Mouse (Mus musculus): ENCODE results near the gene Zfp219. TPM values are rescaled to one million over a fixed set of nuclear protein-coding genes. Genes with fewer than 3 reads are reported as not detected.
"Not testable (repeated sequence)": the region's sequence is repeated elsewhere in the genome, so short reads cannot be mapped to it uniquely, and the experiment has no call there.

Zfp219 gene
- total RNA-seq (2017) = 15.8 TPM in 2 replicates

GRCm38 (mm10) chr14:52020486-52021137, at the start of gene Zfp219:
Zfp219 (minus strand) TSS chr14:52020733.
- ATAC-seq (replicated peaks in 1 of 2; ENCODE audit: insufficient read depth in 1 of 2, low FRiP score in 2 of 2, low TSS enrichment in 1 of 2, low read depth in 1 of 2, poor library complexity in 2 of 2, severe bottlenecking in 2 of 2) = peak; percentile 14 to 15; a peak in 1 of 4 replicates

DNA sequence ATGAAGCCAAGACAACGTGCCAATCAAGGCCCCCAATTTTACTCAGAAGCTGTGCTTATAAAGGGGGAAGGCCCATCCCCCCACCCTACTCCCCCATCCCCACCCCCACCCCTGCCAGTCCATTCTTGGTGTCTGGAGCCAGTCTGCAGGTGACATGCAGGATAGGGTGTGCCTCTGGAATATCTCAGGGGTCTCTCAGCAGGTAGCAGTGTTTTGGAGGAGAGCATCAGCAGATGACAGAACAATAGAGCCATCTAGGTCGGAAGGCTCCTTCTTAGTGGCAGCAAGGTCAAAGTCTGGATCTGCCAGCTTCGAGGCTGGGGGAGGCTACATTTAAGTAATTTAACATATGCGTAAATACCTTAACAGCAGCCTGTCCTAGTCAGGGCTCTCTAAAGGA, 45.6 kb upstream of the Zfp219 start:
- ATAC-seq (replicated peaks in 1 of 2; ENCODE audit: insufficient read depth in 1 of 2, low FRiP score in 2 of 2, low TSS enrichment in 1 of 2, low read depth in 1 of 2, poor library complexity in 2 of 2, severe bottlenecking in 2 of 2) = no peak

- no peak for ATAC-seq (replicated peaks in 1 of 2; ENCODE audit: insufficient read depth in 1 of 2, low FRiP score in 2 of 2, low TSS enrichment in 1 of 2, low read depth in 1 of 2, poor library complexity in 2 of 2, severe bottlenecking in 2 of 2)
Measured at GRCm38 (mm10) chr14:52061798-52062197, 41.3 kb upstream of the Zfp219 start.

DNA sequence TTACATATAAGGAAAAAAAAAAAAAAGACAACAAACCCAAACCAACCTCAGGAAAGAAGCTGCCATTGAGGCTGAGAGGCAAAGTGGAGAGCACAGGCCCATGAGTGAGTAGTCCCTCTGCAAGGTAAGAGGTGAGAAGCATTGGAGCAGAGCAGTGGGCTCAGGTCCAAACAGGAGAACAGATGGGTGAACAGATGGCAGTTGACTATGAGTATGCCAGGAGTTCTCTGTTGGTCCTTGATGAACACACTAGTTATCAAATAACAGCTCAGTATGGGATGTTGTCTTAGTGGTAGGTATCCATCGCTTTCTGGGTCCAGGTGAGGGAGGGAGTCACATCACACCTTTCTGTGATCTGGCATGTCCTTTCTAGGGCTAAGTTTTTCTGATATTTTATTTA, 40.3 kb upstream of the Zfp219 start:
- ATAC-seq (replicated peaks in 1 of 2; ENCODE audit: insufficient read depth in 1 of 2, low FRiP score in 2 of 2, low TSS enrichment in 1 of 2, low read depth in 1 of 2, poor library complexity in 2 of 2, severe bottlenecking in 2 of 2) = no peak

DNA sequence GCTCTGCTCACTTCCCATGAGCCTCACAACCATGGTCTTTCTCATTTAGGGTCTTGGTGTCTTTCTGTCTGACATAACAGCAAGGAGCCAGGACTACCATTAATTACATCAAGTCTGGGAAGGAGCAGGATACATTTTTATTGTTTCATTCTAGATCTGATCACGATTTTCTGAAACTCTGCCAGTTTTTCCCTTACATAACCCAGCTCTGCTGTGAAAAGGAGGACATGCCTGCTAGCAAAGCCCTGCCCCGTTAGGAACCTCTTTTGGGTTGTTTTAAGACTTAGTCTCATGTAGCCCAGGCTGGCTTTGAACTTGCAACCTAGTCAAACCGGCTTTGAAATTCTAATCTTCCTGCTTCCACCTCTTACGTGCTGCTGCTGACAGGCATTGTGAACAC, 39.4 kb upstream of the Zfp219 start:
- ATAC-seq (replicated peaks in 1 of 2; ENCODE audit: insufficient read depth in 1 of 2, low FRiP score in 2 of 2, low TSS enrichment in 1 of 2, low read depth in 1 of 2, poor library complexity in 2 of 2, severe bottlenecking in 2 of 2) = no peak

DNA sequence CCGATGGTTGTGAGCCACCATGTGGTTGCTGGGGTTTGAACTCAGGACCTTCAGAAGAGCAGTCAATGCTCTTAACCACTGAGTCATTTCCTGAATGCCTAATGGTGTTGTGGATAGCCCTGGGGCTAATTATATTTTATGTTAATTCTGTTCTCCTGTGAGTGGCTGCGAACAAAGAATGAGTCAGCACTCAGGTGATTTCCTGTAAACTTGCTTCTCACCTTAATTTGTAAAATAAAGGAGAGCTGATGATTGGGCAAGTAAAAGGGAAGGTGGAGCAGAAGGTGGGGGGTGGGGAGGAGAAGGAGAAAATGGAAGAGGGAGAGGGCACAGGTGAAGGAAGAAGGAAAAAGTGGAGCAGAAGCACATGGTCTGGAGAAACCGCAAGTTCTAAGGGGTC, 32.2 kb upstream of the Zfp219 start:
- not testable (repeated sequence) for ATAC-seq (replicated peaks in 1 of 2; ENCODE audit: insufficient read depth in 1 of 2, low FRiP score in 2 of 2, low TSS enrichment in 1 of 2, low read depth in 1 of 2, poor library complexity in 2 of 2, severe bottlenecking in 2 of 2)

GRCm38 (mm10) chr14:52045966-52046565, 25.5 kb upstream of the Zfp219 start:
- ATAC-seq (replicated peaks in 1 of 2; ENCODE audit: insufficient read depth in 1 of 2, low FRiP score in 2 of 2, low TSS enrichment in 1 of 2, low read depth in 1 of 2, poor library complexity in 2 of 2, severe bottlenecking in 2 of 2) = no peak

DNA sequence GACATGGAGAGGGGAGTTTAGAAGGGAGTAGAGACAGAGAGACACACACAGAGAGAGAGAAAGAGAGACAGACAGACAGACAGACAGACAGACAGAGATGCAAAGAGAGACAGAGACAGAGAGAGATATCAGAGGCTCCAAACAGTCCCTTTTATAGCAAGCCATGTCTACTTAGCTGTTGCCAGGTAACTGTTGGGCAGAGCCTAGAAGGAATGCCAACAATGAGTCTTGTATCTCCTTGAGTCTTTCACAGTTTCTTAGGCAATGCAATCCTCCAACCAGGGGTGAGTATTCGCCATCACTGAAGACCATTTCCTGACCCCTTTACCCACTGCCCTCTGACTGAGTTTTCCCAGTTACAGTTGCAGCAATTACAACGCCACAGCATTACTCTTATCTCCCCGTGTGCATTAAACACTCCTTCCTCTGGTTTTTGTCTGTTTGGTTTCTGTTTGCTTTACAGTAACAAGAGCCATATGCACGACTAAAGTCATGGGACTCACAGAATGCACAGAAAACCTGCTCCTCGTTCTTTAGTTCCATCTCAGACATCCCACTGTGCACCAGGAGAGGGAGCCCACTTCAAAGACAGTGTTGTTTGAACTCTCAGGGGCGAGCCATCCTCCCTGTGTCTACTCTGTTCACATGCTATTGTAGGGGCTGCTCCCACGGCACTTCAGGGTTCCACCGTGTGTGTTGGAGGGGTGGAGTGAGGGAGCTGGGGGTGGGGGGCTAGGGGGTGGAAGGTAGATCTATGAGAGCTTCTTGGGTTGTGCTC, 24.6 kb upstream of the Zfp219 start:
- ATAC-seq (replicated peaks in 1 of 2; ENCODE audit: insufficient read depth in 1 of 2, low FRiP score in 2 of 2, low TSS enrichment in 1 of 2, low read depth in 1 of 2, poor library complexity in 2 of 2, severe bottlenecking in 2 of 2) = peak; percentile 70 to 88

DNA sequence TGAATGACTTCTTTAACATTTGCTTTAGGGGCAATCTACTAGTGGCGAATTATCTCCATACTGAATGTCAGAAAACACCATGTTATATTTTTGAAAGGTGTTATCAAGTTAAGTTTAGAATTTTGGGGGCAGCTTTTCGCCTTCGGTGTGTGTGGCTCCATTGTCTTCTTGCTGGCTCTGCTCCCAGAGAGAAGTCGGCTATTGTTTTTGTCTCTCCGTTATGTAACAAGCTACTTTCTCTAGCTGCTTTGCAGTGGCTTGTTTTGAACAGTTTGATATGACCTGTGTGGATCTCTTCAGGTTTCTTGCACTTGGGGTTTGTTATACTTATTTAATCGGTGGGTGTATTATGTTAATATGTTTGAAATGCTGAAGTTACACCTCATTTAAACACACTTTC, 22.9 kb upstream of the Zfp219 start:
- no peak for ATAC-seq (replicated peaks in 1 of 2; ENCODE audit: insufficient read depth in 1 of 2, low FRiP score in 2 of 2, low TSS enrichment in 1 of 2, low read depth in 1 of 2, poor library complexity in 2 of 2, severe bottlenecking in 2 of 2)

DNA sequence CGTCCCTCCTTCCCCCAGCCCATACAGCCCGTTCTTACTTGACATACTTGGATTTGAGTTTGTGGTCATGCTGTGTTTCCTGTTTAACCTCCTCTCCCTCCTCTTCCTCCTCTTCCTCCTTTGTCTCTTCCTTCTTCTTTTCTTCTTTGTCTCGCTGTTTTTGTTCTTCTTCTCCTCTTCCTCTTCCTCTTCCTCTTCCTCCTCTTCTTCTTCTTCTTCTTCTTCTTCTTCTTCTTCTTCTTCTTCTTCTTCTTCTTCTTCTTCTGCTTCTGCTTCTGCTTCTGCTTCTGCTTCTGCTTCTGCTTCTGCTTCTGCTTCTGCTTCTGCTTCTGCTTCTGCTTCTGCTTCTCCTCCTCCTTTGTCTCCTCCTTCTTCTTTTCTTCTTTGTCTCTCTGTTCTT, 21.8 kb upstream of the Zfp219 start, which contains the start of gene Olfr221:
Gene Olfr221, minus strand, starts transcription at position 101 of the 400 bp plus-strand sequence.
- ATAC-seq (replicated peaks in 1 of 2; ENCODE audit: insufficient read depth in 1 of 2, low FRiP score in 2 of 2, low TSS enrichment in 1 of 2, low read depth in 1 of 2, poor library complexity in 2 of 2, severe bottlenecking in 2 of 2) = not testable (repeated sequence)

GRCm38 (mm10) chr14:52039332-52039731, 18.8 kb upstream of the Zfp219 start:
- no peak for ATAC-seq (replicated peaks in 1 of 2; ENCODE audit: insufficient read depth in 1 of 2, low FRiP score in 2 of 2, low TSS enrichment in 1 of 2, low read depth in 1 of 2, poor library complexity in 2 of 2, severe bottlenecking in 2 of 2)

GRCm38 (mm10) chr14:52035926-52036325, 15.4 kb upstream of the Zfp219 start:
- no peak for ATAC-seq (replicated peaks in 1 of 2; ENCODE audit: insufficient read depth in 1 of 2, low FRiP score in 2 of 2, low TSS enrichment in 1 of 2, low read depth in 1 of 2, poor library complexity in 2 of 2, severe bottlenecking in 2 of 2)

DNA sequence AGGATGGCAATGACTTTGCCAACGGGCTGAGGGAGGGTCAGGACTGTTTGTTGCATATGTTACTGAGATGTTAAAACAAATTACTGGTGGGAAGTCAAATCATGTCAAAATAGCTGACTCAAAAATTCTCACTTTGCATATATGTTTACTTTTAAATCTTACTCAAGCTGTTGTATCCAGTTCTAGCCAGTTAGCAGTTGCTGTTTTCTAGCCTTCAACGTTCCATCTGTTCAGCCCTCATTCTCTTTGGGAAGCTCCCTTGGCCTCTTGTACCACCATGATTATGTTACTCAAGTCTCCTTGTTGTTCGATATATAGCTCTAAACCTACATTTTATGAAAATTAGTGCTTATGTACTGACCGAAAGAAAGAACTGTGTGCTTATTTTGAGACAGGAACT, 5.8 kb upstream of the Zfp219 start:
- ATAC-seq (replicated peaks in 1 of 2; ENCODE audit: insufficient read depth in 1 of 2, low FRiP score in 2 of 2, low TSS enrichment in 1 of 2, low read depth in 1 of 2, poor library complexity in 2 of 2, severe bottlenecking in 2 of 2) = no peak

GRCm38 (mm10) chr14:52024133-52024532, 3.6 kb upstream of the Zfp219 start:
- no peak for ATAC-seq (replicated peaks in 1 of 2; ENCODE audit: insufficient read depth in 1 of 2, low FRiP score in 2 of 2, low TSS enrichment in 1 of 2, low read depth in 1 of 2, poor library complexity in 2 of 2, severe bottlenecking in 2 of 2)

DNA sequence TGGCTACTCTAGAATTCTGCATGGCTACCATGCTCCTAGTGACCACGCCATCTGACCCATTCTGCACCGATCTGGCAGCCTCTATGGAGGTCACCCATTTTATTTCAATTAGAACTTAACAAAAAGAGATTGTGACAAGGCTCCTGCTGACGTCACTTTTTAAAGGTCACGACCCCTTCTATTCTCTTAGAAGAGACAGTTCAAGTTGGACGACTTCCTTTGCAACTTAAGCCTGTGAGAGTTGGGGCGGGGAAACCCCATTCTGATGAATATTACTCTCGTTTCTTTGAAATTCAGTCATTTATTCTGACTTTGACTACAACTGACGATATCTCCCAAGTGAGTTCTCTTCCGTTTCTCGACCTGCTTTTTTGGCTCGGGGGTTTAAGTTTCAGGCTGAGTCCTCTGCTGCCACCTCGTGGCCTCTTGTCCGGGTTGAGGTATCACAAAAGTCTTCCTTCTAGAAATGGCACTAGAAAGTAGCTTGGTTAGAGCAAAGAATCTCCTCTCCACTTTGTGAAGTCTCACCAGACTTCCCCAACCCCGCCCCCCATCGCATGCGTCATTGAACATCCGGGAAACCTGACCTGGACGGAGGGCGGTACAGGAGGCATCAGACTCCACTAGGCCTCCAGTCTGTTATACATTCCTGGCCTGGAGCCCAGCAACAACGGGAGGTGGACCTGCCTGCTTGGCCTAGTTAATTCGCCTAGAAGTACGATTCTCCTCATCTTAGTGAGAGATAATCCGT, 2.4 kb upstream of the Zfp219 start:
- peak; percentile 55 to 68 for ATAC-seq (replicated peaks in 1 of 2; ENCODE audit: insufficient read depth in 1 of 2, low FRiP score in 2 of 2, low TSS enrichment in 1 of 2, low read depth in 1 of 2, poor library complexity in 2 of 2, severe bottlenecking in 2 of 2)

GRCm38 (mm10) chr14:52022244-52022708, 1.7 kb upstream of the Zfp219 start:
- ATAC-seq (replicated peaks in 1 of 2; ENCODE audit: insufficient read depth in 1 of 2, low FRiP score in 2 of 2, low TSS enrichment in 1 of 2, low read depth in 1 of 2, poor library complexity in 2 of 2, severe bottlenecking in 2 of 2) = no peak

DNA sequence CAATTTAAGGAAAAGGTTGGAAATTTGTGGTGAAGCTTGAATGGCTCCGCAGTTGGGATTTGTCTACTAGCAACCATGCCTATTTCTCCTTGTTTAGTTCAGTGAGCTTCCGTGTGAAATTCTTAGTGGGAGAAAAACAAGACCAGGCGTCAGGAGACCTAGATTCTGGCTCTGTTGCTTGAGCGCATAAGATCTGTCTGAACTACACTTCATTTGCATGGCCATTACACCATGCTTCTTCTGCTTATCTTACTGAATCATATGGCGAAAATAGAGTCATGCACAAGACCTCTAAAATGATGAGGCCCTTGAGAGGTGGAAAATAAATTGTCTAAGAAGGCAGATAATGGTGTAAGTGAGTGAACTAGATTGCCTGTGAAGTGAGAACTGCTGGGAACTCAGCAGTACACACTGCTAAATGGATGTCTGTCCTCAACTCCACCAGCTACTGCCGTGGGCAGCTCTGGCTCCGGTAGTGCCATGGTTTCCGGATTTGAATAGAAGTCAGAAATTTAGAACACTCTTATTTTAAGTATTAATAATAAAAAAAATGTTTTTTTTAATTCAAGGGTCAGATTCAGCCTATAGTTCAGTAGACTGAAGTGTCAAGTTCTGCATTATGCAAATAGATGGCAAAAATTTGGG, 1.2 kb upstream of the Zfp219 start:
- ATAC-seq (replicated peaks in 1 of 2; ENCODE audit: insufficient read depth in 1 of 2, low FRiP score in 2 of 2, low TSS enrichment in 1 of 2, low read depth in 1 of 2, poor library complexity in 2 of 2, severe bottlenecking in 2 of 2) = no peak

Data from hematopoietic stem cell, adult 5-6 weeks (primary cell).